8 mouse cellular contexts compared by ENCODE assay signal in the genomic region with DNA sequence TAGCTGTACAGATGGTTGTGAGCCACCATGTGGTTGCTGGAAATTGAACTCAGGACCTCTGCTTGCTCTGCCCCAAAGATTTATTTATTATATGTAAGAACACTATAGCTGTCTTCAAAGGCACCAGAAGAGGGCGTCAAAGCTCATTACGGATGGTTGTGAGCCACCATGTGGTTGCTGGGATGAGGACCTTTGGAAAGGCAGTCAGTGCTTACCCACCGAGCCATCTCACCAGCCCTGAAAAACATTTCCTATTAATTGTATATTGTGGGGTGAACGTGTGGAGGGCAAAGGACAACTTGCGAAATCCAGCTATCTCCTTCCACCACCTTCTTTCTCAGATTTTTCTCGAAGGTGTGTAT. TPM values are rescaled to one million over a fixed set of nuclear protein-coding genes. Genes with fewer than 3 reads are reported as not detected.
DNase-seq lines count a peak whose midpoint lies in the region; ATAC-seq and TF ChIP-seq lines count a peak whose summit lies in the region.

No protein-coding gene starts in this region.

- H3K36me3 ChIP-seq in thymus, adult 2 months (ENCODE audit: control insufficient read depth, insufficient read depth, low read length): no peaks in the 10 kb centered on the region
- no peaks in the 10 kb centered on the region for H3K36me3 ChIP-seq in limb, embryonic 15.5 days
- H3K36me3 ChIP-seq in neural tube, embryonic 14.5 days (ENCODE audit: control insufficient read depth, insufficient read depth, low read length): no peaks in the 10 kb centered on the region

- no peak for TF ChIP-seq CTCF in thymus, adult 2 months (IDR thresholded peaks at IDR 0.05; ENCODE audit: borderline replicate concordance, control insufficient read depth, extremely low read depth, insufficient read depth, low read length, poor library complexity)

- H3K4me3 ChIP-seq in thymus, adult 2 months (ENCODE audit: control insufficient read depth, insufficient read depth, low read length): no peak overlapping the region
- H3K4me3 ChIP-seq in limb, embryonic 15.5 days: peak overlapping the region; percentile 43
- no peak overlapping the region for H3K4me3 ChIP-seq in neural tube, embryonic 14.5 days (ENCODE audit: low read depth, low read length)

- H3K9me3 ChIP-seq in limb, embryonic 15.5 days: no peaks in the 10 kb centered on the region
- H3K9me3 ChIP-seq in neural tube, embryonic 14.5 days (ENCODE audit: control insufficient read depth, low read length): no peaks in the 10 kb centered on the region

- DNase-seq in thymus, postnatal 4 days: peak; percentile 27
- DNase-seq in thymus, adult 2 months: no peak
- peak; percentile 62 for DNase-seq in c-Kit-positive CD71-positive TER-119-positive erythroid progenitor cells, embryonic 14.5 days (ENCODE audit: low spot score)
- DNase-seq in right cerebral cortex, postnatal 10 days (ENCODE audit: low spot score in 2 of 2): no peak
- DNase-seq in adrenal gland, postnatal 25 days: no peak

- no peaks in the 10 kb centered on the region for H3K27me3 ChIP-seq in thymus, adult 2 months (ENCODE audit: control insufficient read depth, insufficient read depth, low read length)
- no peaks in the 10 kb centered on the region for H3K27me3 ChIP-seq in limb, embryonic 15.5 days
- peaks cover 2% of the 10 kb centered on the region; the same call in 1 of the 2 replicates for H3K27me3 ChIP-seq in neural tube, embryonic 14.5 days (ENCODE audit: control insufficient read depth, insufficient read depth, low read length)

- ATAC-seq in granulocyte monocyte progenitor cell, adult 5-6 weeks (replicated peaks; ENCODE audit: poor library complexity, severe bottlenecking): peak; percentile 26
- no peak for ATAC-seq in limb, embryonic 15.5 days (ENCODE audit: insufficient number of reproducible peaks, low FRiP score, low TSS enrichment, low read depth)
- ATAC-seq in neural tube, embryonic 14.5 days (ENCODE audit: low read depth): peak; percentile 38; the same call in 1 of the 2 replicates

- peaks cover 11% of the 10 kb centered on the region for H3K4me1 ChIP-seq in thymus, adult 2 months (replicated peaks; ENCODE audit: control insufficient read depth, insufficient read depth, low read length)
- peaks cover 14% of the 10 kb centered on the region for H3K4me1 ChIP-seq in limb, embryonic 15.5 days
- no peaks in the 10 kb centered on the region for H3K4me1 ChIP-seq in neural tube, embryonic 14.5 days (ENCODE audit: control insufficient read depth, insufficient read depth, low read length)

- H3K27ac ChIP-seq in thymus, adult 2 months (ENCODE audit: control insufficient read depth, insufficient read depth, low read length): no peak overlapping the region
- no peak overlapping the region for H3K27ac ChIP-seq in limb, embryonic 15.5 days
- no peak overlapping the region for H3K27ac ChIP-seq in neural tube, embryonic 14.5 days (ENCODE audit: low read depth, low read length)

- WGBS in thymus, adult 2 months: 4% methylated on average over 6 of the region's 6 CpGs
- 5% methylated on average over 6 of the region's 6 CpGs for WGBS in limb, embryonic 15.5 days
- 4% methylated on average over 6 of the region's 6 CpGs for WGBS in neural tube, embryonic 14.5 days

- no peak overlapping the region for H3K9ac ChIP-seq in limb, embryonic 15.5 days
- no peak overlapping the region for H3K9ac ChIP-seq in neural tube, embryonic 14.5 days (replicated peaks; ENCODE audit: low read depth, low read length)

- peak overlapping the region; percentile 89 for H3K4me2 ChIP-seq in limb, embryonic 15.5 days
- H3K4me2 ChIP-seq in neural tube, embryonic 14.5 days (ENCODE audit: low read depth, low read length): peak overlapping the region; percentile 68; the same call in 1 of the 2 replicates

- TF ChIP-seq POLR2A in thymus, adult 2 months (IDR thresholded peaks at IDR 0.05; ENCODE audit: control insufficient read depth, extremely low read depth, insufficient read depth, low read length, poor library complexity): no peak

RNA-seq across cellular contexts. Expression of a gene that starts 8.0 kb away (rescaled TPM):
- polyA plus RNA-seq in thymus, adult 2 months (2012; rRNA removed): 4.0 and 4.1 TPM in 2 replicates
- total RNA-seq in granulocyte monocyte progenitor cell, adult 5-6 weeks (2014; fragmentation: Nextera tagmentation): not detected in 2 replicates
- not detected in 2 replicates for total RNA-seq in granulocyte monocyte progenitor cell, adult 5-6 weeks (2017)
- not detected in 2 replicates for polyA plus RNA-seq in limb, embryonic 15.5 days (2015; fragmentation: Nextera tagmentation; extraction: Ambion mirVana)
- 0.11 TPM in 1 of 2 replicates, not detected in the other for polyA plus RNA-seq in neural tube, embryonic 14.5 days (2014; fragmentation: Nextera tagmentation; extraction: Ambion mirVana)
- 0.29 TPM in 1 of 2 replicates, not detected in the other for total RNA-seq in adrenal gland, postnatal 25 days (2021)

RNA-seq across cellular contexts. Expression of a gene that starts 32.1 kb away (rescaled TPM):
- 112 and 124 TPM in 2 replicates for polyA plus RNA-seq in thymus, adult 2 months (2012; rRNA removed)
- 42.8 and 43.9 TPM in 2 replicates for total RNA-seq in granulocyte monocyte progenitor cell, adult 5-6 weeks (2014; fragmentation: Nextera tagmentation)
- 21.7 and 26.5 TPM in 2 replicates for total RNA-seq in granulocyte monocyte progenitor cell, adult 5-6 weeks (2017)
- polyA plus RNA-seq in limb, embryonic 15.5 days (2015; fragmentation: Nextera tagmentation; extraction: Ambion mirVana): 18.6 and 19.9 TPM in 2 replicates
- 32.7 and 33.4 TPM in 2 replicates for polyA plus RNA-seq in neural tube, embryonic 14.5 days (2014; fragmentation: Nextera tagmentation; extraction: Ambion mirVana)
- total RNA-seq in adrenal gland, postnatal 25 days (2021): 52.2 and 59.0 TPM in 2 replicates

RNA-seq across cellular contexts. Expression of a gene that starts 36.9 kb away (rescaled TPM):
- polyA plus RNA-seq in thymus, adult 2 months (2012; rRNA removed): 25.6 and 29.9 TPM in 2 replicates
- 9.0 and 12.3 TPM in 2 replicates for total RNA-seq in granulocyte monocyte progenitor cell, adult 5-6 weeks (2014; fragmentation: Nextera tagmentation)
- 10.7 and 14.2 TPM in 2 replicates for total RNA-seq in granulocyte monocyte progenitor cell, adult 5-6 weeks (2017)
- 58.8 and 63.3 TPM in 2 replicates for polyA plus RNA-seq in limb, embryonic 15.5 days (2015; fragmentation: Nextera tagmentation; extraction: Ambion mirVana)
- 125 and 139 TPM in 2 replicates for polyA plus RNA-seq in neural tube, embryonic 14.5 days (2014; fragmentation: Nextera tagmentation; extraction: Ambion mirVana)
- 34.0 and 46.2 TPM in 2 replicates for total RNA-seq in adrenal gland, postnatal 25 days (2021)

RNA-seq across cellular contexts. Expression of a gene that starts 55.8 kb away (rescaled TPM):
- 20.1 and 20.7 TPM in 2 replicates for polyA plus RNA-seq in thymus, adult 2 months (2012; rRNA removed)
- 5.2 and 5.4 TPM in 2 replicates for total RNA-seq in granulocyte monocyte progenitor cell, adult 5-6 weeks (2014; fragmentation: Nextera tagmentation)
- 0.73 and 1.8 TPM in 2 replicates for total RNA-seq in granulocyte monocyte progenitor cell, adult 5-6 weeks (2017)
- polyA plus RNA-seq in limb, embryonic 15.5 days (2015; fragmentation: Nextera tagmentation; extraction: Ambion mirVana): 0.66 and 1.1 TPM in 2 replicates
- 0.52 and 0.55 TPM in 2 replicates for polyA plus RNA-seq in neural tube, embryonic 14.5 days (2014; fragmentation: Nextera tagmentation; extraction: Ambion mirVana)
- 1.3 and 1.8 TPM in 2 replicates for total RNA-seq in adrenal gland, postnatal 25 days (2021)

Comparison
In these comparisons a context has a peak if more than half of its experiments do, and no peak if none do; other contexts are left out.
1. DNase-seq: peak in thymus, postnatal 4 days (single experiment) and c-Kit-positive CD71-positive TER-119-positive erythroid progenitor cells, embryonic 14.5 days (single experiment); none in thymus, adult 2 months (single experiment), right cerebral cortex, postnatal 10 days (0 of 2) and adrenal gland, postnatal 25 days (single experiment).